Comparison of ENCODE assay signal across 20 mouse cellular contexts in genomic region chr7:72278412-72278811, GRCm38 (mm10). TPM values are rescaled to one million over a fixed set of nuclear protein-coding genes. Genes with fewer than 3 reads are reported as not detected.
DNase-seq lines count a peak whose midpoint lies in the region; ATAC-seq and TF ChIP-seq lines count a peak whose summit lies in the region.
"Had no signal": no experiment of that assay in that cellular context is flagged by ENCODE, and none has a peak within 500 bp of the region (broad histone marks: within the 10 kb centered on the region; RNA-seq: fewer than 3 reads in every experiment).

No protein-coding gene starts in this region.

- H3K4me3 ChIP-seq in liver, postnatal 0 days (ENCODE audit: low read depth, low read length): no peak overlapping the region
- H3K4me3 ChIP-seq in liver, embryonic 11.5 days (ENCODE audit: low read depth, low read length): no peak overlapping the region
- H3K4me3 ChIP-seq in forebrain, embryonic 10.5 days: no peak overlapping the region
- H3K4me3 ChIP-seq: embryonic facial prominence, embryonic 10.5 days; forebrain, embryonic 15.5 days; heart, adult 2 months; hindbrain, embryonic 12.5 days had no signal

- no peaks in the 10 kb centered on the region for H3K36me3 ChIP-seq in liver, postnatal 0 days (replicated peaks; ENCODE audit: insufficient read depth, low read length)
- H3K36me3 ChIP-seq in liver, embryonic 11.5 days (ENCODE audit: control insufficient read depth, insufficient read depth, low read length): no peaks in the 10 kb centered on the region
- H3K36me3 ChIP-seq in forebrain, embryonic 10.5 days (replicated peaks): no peaks in the 10 kb centered on the region
- H3K36me3 ChIP-seq: embryonic facial prominence, embryonic 10.5 days; forebrain, embryonic 15.5 days; hindbrain, embryonic 12.5 days had no signal

- H3K9me3 ChIP-seq in liver, postnatal 0 days (ENCODE audit: low read length): no peaks in the 10 kb centered on the region
- H3K9me3 ChIP-seq in liver, embryonic 11.5 days (ENCODE audit: control insufficient read depth, low read length): no peaks in the 10 kb centered on the region
- no peaks in the 10 kb centered on the region for H3K9me3 ChIP-seq in forebrain, embryonic 10.5 days
- H3K9me3 ChIP-seq: embryonic facial prominence, embryonic 10.5 days; forebrain, embryonic 15.5 days; hindbrain, embryonic 12.5 days had no signal

- H3K9ac ChIP-seq in liver, postnatal 0 days (replicated peaks): no peak overlapping the region
- H3K9ac ChIP-seq in liver, embryonic 11.5 days (ENCODE audit: low read depth, low read length): no peak overlapping the region
- H3K9ac ChIP-seq: forebrain, embryonic 15.5 days; hindbrain, embryonic 12.5 days had no signal

- no peak for ATAC-seq in liver, postnatal 0 days
- ATAC-seq in liver, embryonic 11.5 days (replicated peaks; ENCODE audit: low FRiP score): no peak
- peak; percentile 57 for ATAC-seq in granulocyte monocyte progenitor cell, adult 5-6 weeks (replicated peaks; ENCODE audit: poor library complexity, severe bottlenecking)
- ATAC-seq in monocyte, adult 5-6 weeks (replicated peaks; ENCODE audit: insufficient number of reproducible peaks, low FRiP score, low TSS enrichment, poor library complexity, severe bottlenecking): peak; percentile 47; the same call in 1 of the 2 replicates
- ATAC-seq: forebrain, embryonic 15.5 days; hindbrain, postnatal 0 days had no signal

- 0 out of 2 replicates have a peak, but pooled peaks cover 4% of the 10 kb centered on the region for H3K4me1 ChIP-seq in liver, postnatal 0 days (ENCODE audit: insufficient read depth)
- no peaks in the 10 kb centered on the region for H3K4me1 ChIP-seq in liver, embryonic 11.5 days (replicated peaks; ENCODE audit: control insufficient read depth, insufficient read depth, low read length)
- H3K4me1 ChIP-seq in forebrain, embryonic 10.5 days: no peaks in the 10 kb centered on the region
- H3K4me1 ChIP-seq: forebrain, embryonic 15.5 days; hindbrain, embryonic 12.5 days had no signal

- H3K4me2 ChIP-seq in liver, postnatal 0 days (ENCODE audit: low read depth, low read length): no peak overlapping the region
- H3K4me2 ChIP-seq in liver, embryonic 11.5 days: no peak overlapping the region
- H3K4me2 ChIP-seq: forebrain, embryonic 15.5 days; heart, embryonic 11.5 days; hindbrain, embryonic 12.5 days had no signal

- TF ChIP-seq EP300 in liver, postnatal 0 days (IDR thresholded peaks at IDR 0.05; ENCODE audit: low read depth): no peak

- DNase-seq in liver, postnatal 0 days: no peak
- DNase-seq in liver, embryonic 11.5 days (ENCODE audit: low spot score): no peak
- DNase-seq in B cell, adult 2 months: peak; percentile 60 to 61
- no peak for DNase-seq in forebrain, embryonic 10.5 days (ENCODE audit: extremely low spot score, low spot score)
- DNase-seq in left cerebral cortex, postnatal 14 days (ENCODE audit: low spot score in 2 of 2): no peak
- no peak for DNase-seq in testis, postnatal 14 days (ENCODE audit: low spot score)
- DNase-seq: adrenal gland, postnatal 10 days; cerebellum, adult 18-20 months; cerebellum, adult 9-11 months; cerebellum, postnatal 36 days; gastrocnemius, postnatal 36 days; heart, adult 2 months had no signal

- H3K27ac ChIP-seq in liver, postnatal 0 days (ENCODE audit: low read depth): peak overlapping the region; percentile 45; the same call in 1 of the 2 replicates
- no peak overlapping the region for H3K27ac ChIP-seq in liver, embryonic 11.5 days (ENCODE audit: low read depth, low read length)
- H3K27ac ChIP-seq in forebrain, embryonic 10.5 days: no peak overlapping the region
- H3K27ac ChIP-seq: embryonic facial prominence, embryonic 10.5 days; forebrain, embryonic 15.5 days; heart, adult 2 months; hindbrain, embryonic 12.5 days; hindbrain, postnatal 0 days had no signal

- no peak for TF ChIP-seq CTCF in liver, postnatal 0 days (IDR thresholded peaks at IDR 0.05; ENCODE audit: low read depth)

- WGBS in liver, postnatal 0 days (ENCODE audit: insufficient replicate concordance): 49% methylated on average over 2 of the region's 2 CpGs
- 75% methylated on average over 2 of the region's 2 CpGs for WGBS in liver, embryonic 11.5 days
- WGBS in forebrain, embryonic 10.5 days: 82% methylated on average over 2 of the region's 2 CpGs

- H3K27me3 ChIP-seq in liver, postnatal 0 days (ENCODE audit: insufficient read depth, low read length): no peaks in the 10 kb centered on the region
- no peaks in the 10 kb centered on the region for H3K27me3 ChIP-seq in liver, embryonic 11.5 days (replicated peaks; ENCODE audit: control insufficient read depth, insufficient read depth, low read length)
- H3K27me3 ChIP-seq in forebrain, embryonic 10.5 days (ENCODE audit: poor library complexity, severe bottlenecking): no peaks in the 10 kb centered on the region
- H3K27me3 ChIP-seq: forebrain, embryonic 15.5 days; hindbrain, embryonic 12.5 days had no signal

- intact Hi-C loops in left cerebral cortex, postnatal 14 days (cut with DNase I): no loop called here

RNA-seq across cellular contexts. Expression of gene Mctp2, which starts 28.0 kb away (rescaled TPM):
- 1.4 and 1.7 TPM in 2 replicates for polyA plus RNA-seq in liver, postnatal 0 days (2015; fragmentation: Nextera tagmentation; extraction: Ambion mirVana)
- 0.26 and 0.33 TPM in 2 replicates for polyA plus RNA-seq in liver, embryonic 11.5 days (2014; fragmentation: Nextera tagmentation; extraction: Ambion mirVana)
- 1.7 and 3.6 TPM in 2 replicates for total RNA-seq in granulocyte monocyte progenitor cell, adult 5-6 weeks (2014; fragmentation: Nextera tagmentation)
- 0.69 and 1.3 TPM in 2 replicates for total RNA-seq in granulocyte monocyte progenitor cell, adult 5-6 weeks (2017)
- total RNA-seq in monocyte, adult 5-6 weeks (2017): 18.9 to 54.3 TPM (median 21.2 TPM) in 3 replicates
- 0.11 and 0.14 TPM in 2 replicates for polyA plus RNA-seq in forebrain, embryonic 10.5 days (2016; fragmentation: Nextera tagmentation; extraction: Ambion mirVana)
- 1 to 10 TPM; 1.3 to 2.0 TPM for total RNA-seq in left cerebral cortex, postnatal 14 days (2021)
- total RNA-seq: MEL had no signal

Comparison
In these comparisons a context has a peak if more than half of its experiments do, and no peak if none do; other contexts are left out.
1. ATAC-seq: peak in granulocyte monocyte progenitor cell, adult 5-6 weeks (single experiment) and monocyte, adult 5-6 weeks (single experiment); none in liver, postnatal 0 days (single experiment) and liver, embryonic 11.5 days (single experiment).
2. DNase-seq: peak in B cell, adult 2 months (2 of 2); none in liver, postnatal 0 days (single experiment), liver, embryonic 11.5 days (single experiment), forebrain, embryonic 10.5 days (single experiment), left cerebral cortex, postnatal 14 days (0 of 2) and testis, postnatal 14 days (single experiment).